ENCODE assay signal across 9 mouse cellular contexts in the genomic region with DNA sequence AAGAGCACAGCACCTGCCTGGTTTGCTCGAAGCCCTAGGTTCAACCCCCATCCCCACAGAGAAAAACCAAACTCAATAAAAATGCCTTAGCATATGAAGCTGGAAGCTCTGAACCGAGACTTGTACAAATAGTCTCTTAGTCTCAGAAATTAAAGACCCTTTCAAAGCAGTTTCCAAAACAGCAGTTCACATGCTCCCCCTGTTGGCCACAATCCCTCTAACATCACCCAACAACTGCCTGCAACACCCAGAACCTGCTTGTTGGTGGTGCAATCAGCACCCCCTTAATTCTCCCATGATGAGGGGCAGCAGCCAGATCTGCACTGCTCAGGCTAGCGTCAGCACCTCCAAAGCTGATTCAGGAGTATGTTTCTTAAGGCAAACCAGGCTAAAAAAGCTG. TPM values are rescaled to one million over a fixed set of nuclear protein-coding genes. Genes with fewer than 3 reads are reported as not detected.
DNase-seq lines count a peak whose midpoint lies in the region; ATAC-seq and TF ChIP-seq lines count a peak whose summit lies in the region.
"Had no signal": no experiment of that assay in that cellular context is flagged by ENCODE, and none has a peak within 500 bp of the region (broad histone marks: within the 10 kb centered on the region; RNA-seq: fewer than 3 reads in every experiment).

No protein-coding gene starts in this region.

- TF ChIP-seq CTCF in cortical plate, adult 2 months (IDR thresholded peaks at IDR 0.05; ENCODE audit: extremely low read depth, insufficient read depth, low read length), result peak; percentile 42; the same call in 1 of the 2 replicates

- H3K36me3 ChIP-seq in limb, embryonic 15.5 days, result peaks cover 85% of the 10 kb centered on the region

- 53% methylated on average over 3 of the region's 3 CpGs for WGBS in limb, embryonic 15.5 days

- DNase-seq in adrenal gland, postnatal 10 days, result peak; percentile 25
- no peak for DNase-seq in adrenal gland, postnatal 25 days
- DNase-seq in layer of hippocampus, postnatal 10 days (ENCODE audit: low spot score in 2 of 2), result peak; percentile 55 to 60
- DNase-seq in layer of hippocampus, adult 9-11 months, result no peak
- peak; percentile 35 to 45 for DNase-seq in thymus, postnatal 36 days
- no peak for DNase-seq in cerebellum, adult 8-10 months

- no peaks in the 10 kb centered on the region for H3K4me1 ChIP-seq in cortical plate, adult 2 months (ENCODE audit: control insufficient read depth, insufficient read depth, low read length)
- H3K4me1 ChIP-seq in limb, embryonic 15.5 days, result peaks cover 14% of the 10 kb centered on the region; the same call in 1 of the 2 replicates

- no peak for TF ChIP-seq POLR2A in cortical plate, adult 2 months (IDR thresholded peaks at IDR 0.05; ENCODE audit: extremely low read depth, insufficient read depth, low read length)

- no peak for ATAC-seq in limb, embryonic 15.5 days (ENCODE audit: insufficient number of reproducible peaks, low FRiP score, low TSS enrichment, low read depth)

- no peak overlapping the region for H3K9ac ChIP-seq in limb, embryonic 15.5 days

- no peak overlapping the region for H3K4me2 ChIP-seq in limb, embryonic 15.5 days

- no peak overlapping the region for H3K27ac ChIP-seq in cortical plate, adult 2 months (ENCODE audit: insufficient read depth, low read length)
- peak overlapping the region; percentile 48; the same call in 1 of the 2 replicates for H3K27ac ChIP-seq in limb, embryonic 15.5 days

- no peaks in the 10 kb centered on the region for H3K9me3 ChIP-seq in limb, embryonic 15.5 days

- no peak overlapping the region for H3K4me3 ChIP-seq in cortical plate, adult 2 months (ENCODE audit: insufficient read depth, low read length)
- no peak overlapping the region for H3K4me3 ChIP-seq in limb, embryonic 15.5 days

- H3K27me3 ChIP-seq in limb, embryonic 15.5 days, result no peaks in the 10 kb centered on the region

RNA-seq across cellular contexts. Expression of a gene that starts 13.9 kb away (rescaled TPM):
- 10 to 100 TPM; 10.1 to 24.6 TPM for total RNA-seq in adrenal gland, postnatal 10 days (2021)
- total RNA-seq in adrenal gland, postnatal 25 days (2021), result 3.9 TPM in 1 of 2 replicates, not detected in the other
- total RNA-seq in layer of hippocampus, postnatal 10 days (2021), result 1 to 10 TPM in 1 of 2 experiments, not detected in 1; 1.9 TPM
- polyA plus RNA-seq in cortical plate, adult 2 months (2012; rRNA removed), result 0.90 and 1.9 TPM in 2 replicates
- not detected in 2 replicates for polyA plus RNA-seq in limb, embryonic 15.5 days (2015; fragmentation: Nextera tagmentation; extraction: Ambion mirVana)
- total RNA-seq: layer of hippocampus, postnatal 25 days had no signal

Comparison
In these comparisons a context has a peak if more than half of its experiments do, and no peak if none do; other contexts are left out.
1. DNase-seq: peak in adrenal gland, postnatal 10 days (single experiment), layer of hippocampus, postnatal 10 days (2 of 2) and thymus, postnatal 36 days (2 of 2); none in adrenal gland, postnatal 25 days (single experiment), layer of hippocampus, adult 9-11 months (single experiment) and cerebellum, adult 8-10 months (single experiment).